Mouse (Mus musculus): ENCODE measurements around the gene Fcer1g. TPM values are rescaled to one million over a fixed set of nuclear protein-coding genes. Genes with fewer than 3 reads are reported as not detected.

Fcer1g gene
- total and polyA plus RNA-seq, 2 experiments from 2014 or later: 30.6 to 34.6 TPM

GRCm38 (mm10) chr1:171184314-171184713 lies 49.9 kb downstream of the Fcer1g start:
- Histone ChIP-seq H3K9ac (replicated peaks; ENCODE audit: low read length) (no peak overlapping the region), H3K4me1 (ENCODE audit: insufficient read depth, low read length) (peaks cover 6% of the 10 kb centered on the region; the same call in 1 of the 2 replicates), H3K4me3 (ENCODE audit: low read length) (no peak overlapping the region), H3K36me3 (ENCODE audit: insufficient read depth, low read length) (no peaks in the 10 kb centered on the region), H3K27me3 (ENCODE audit: insufficient read depth, low read length) (no peaks in the 10 kb centered on the region), H3K4me2 (ENCODE audit: low read depth, low read length) (no peak overlapping the region), H3K9me3 (ENCODE audit: low read length) (no peaks in the 10 kb centered on the region), H3K27ac (no peak overlapping the region)
- DNase-seq (ENCODE audit: low spot score) (no peak), ATAC-seq (no peak)
- 87% methylated on average over 7 of the region's 7 CpGs for WGBS
- TF ChIP-seq CTCF (IDR thresholded peaks at IDR 0.05; ENCODE audit: low read depth): peak; percentile 33; the same call in 1 of the 2 replicates

GRCm38 (mm10) chr1:171183620-171184019 lies 50.5 kb downstream of the Fcer1g start:
- Histone ChIP-seq H3K9me3 (ENCODE audit: low read length) (no peaks in the 10 kb centered on the region), H3K9ac (replicated peaks; ENCODE audit: low read length) (no peak overlapping the region), H3K27me3 (ENCODE audit: insufficient read depth, low read length) (no peaks in the 10 kb centered on the region), H3K4me3 (ENCODE audit: low read length) (no peak overlapping the region), H3K27ac (no peak overlapping the region), H3K4me1 (ENCODE audit: insufficient read depth, low read length) (peaks cover 6% of the 10 kb centered on the region; the same call in 1 of the 2 replicates), H3K36me3 (ENCODE audit: insufficient read depth, low read length) (no peaks in the 10 kb centered on the region), H3K4me2 (ENCODE audit: low read depth, low read length) (no peak overlapping the region)
- no peak for ATAC-seq
- TF ChIP-seq CTCF (IDR thresholded peaks at IDR 0.05; ENCODE audit: low read depth): no peak
- no peak for DNase-seq (ENCODE audit: low spot score)
- 67% methylated on average over 3 of the region's 3 CpGs for WGBS

GRCm38 (mm10) chr1:171183025-171183424 lies 51.1 kb downstream of the Fcer1g start:
- no peak overlapping the region for H3K27ac ChIP-seq
- no peak overlapping the region for H3K4me3 ChIP-seq (ENCODE audit: low read length)
- H3K27me3 ChIP-seq (ENCODE audit: insufficient read depth, low read length): no peaks in the 10 kb centered on the region
- no peak for TF ChIP-seq CTCF (IDR thresholded peaks at IDR 0.05; ENCODE audit: low read depth)
- no peaks in the 10 kb centered on the region for H3K9me3 ChIP-seq (ENCODE audit: low read length)
- ATAC-seq (no peak), DNase-seq (ENCODE audit: low spot score) (no peak)
- H3K36me3 ChIP-seq (ENCODE audit: insufficient read depth, low read length): no peaks in the 10 kb centered on the region
- H3K4me2 ChIP-seq (ENCODE audit: low read depth, low read length): no peak overlapping the region
- peaks cover 1% of the 10 kb centered on the region; the same call in 1 of the 2 replicates for H3K4me1 ChIP-seq (ENCODE audit: insufficient read depth, low read length)
- no peak overlapping the region for H3K9ac ChIP-seq (replicated peaks; ENCODE audit: low read length)
- WGBS: 79% methylated on average over 3 of the region's 3 CpGs

Other genes with a start within 250 kb of the Fcer1g start
- 0.58 TPM in 1 of 2 replicates, not detected in the other for gene Fcgr4, start 215.4 kb downstream of the Fcer1g start, total RNA-seq (2014; rRNA removed)
- gene Fcgr4, start 215.4 kb downstream of the Fcer1g start, polyA plus RNA-seq (2015; fragmentation: Nextera tagmentation; extraction: Ambion mirVana): 0.55 and 0.71 TPM in 2 replicates
- 15.2 and 15.9 TPM in 2 replicates for gene Fcgr3, start 169.4 kb downstream of the Fcer1g start, total RNA-seq (2014; rRNA removed)
- gene Fcgr3, start 169.4 kb downstream of the Fcer1g start, polyA plus RNA-seq (2015; fragmentation: Nextera tagmentation; extraction: Ambion mirVana): 14.1 and 15.5 TPM in 2 replicates
- 2.7 and 6.7 TPM in 2 replicates for gene Cfap126, start 120.4 kb downstream of the Fcer1g start, total RNA-seq (2014; rRNA removed)
- gene Cfap126, start 120.4 kb downstream of the Fcer1g start, polyA plus RNA-seq (2015; fragmentation: Nextera tagmentation; extraction: Ambion mirVana): 12.2 and 15.3 TPM in 2 replicates
- 227 and 243 TPM in 2 replicates for gene Sdhc, start 83.8 kb downstream of the Fcer1g start, total RNA-seq (2014; rRNA removed)
- gene Sdhc, start 83.8 kb downstream of the Fcer1g start, polyA plus RNA-seq (2015; fragmentation: Nextera tagmentation; extraction: Ambion mirVana): 309 and 320 TPM in 2 replicates
- 4.8 and 5.5 TPM in 2 replicates for gene Mpz, start 83.7 kb downstream of the Fcer1g start, total RNA-seq (2014; rRNA removed)
- gene Mpz, start 83.7 kb downstream of the Fcer1g start, polyA plus RNA-seq (2015; fragmentation: Nextera tagmentation; extraction: Ambion mirVana): 5.1 and 5.9 TPM in 2 replicates
- gene Pcp4l1, start 38.1 kb downstream of the Fcer1g start, total RNA-seq (2014; rRNA removed): 19.4 and 23.5 TPM in 2 replicates
- gene Pcp4l1, start 38.1 kb downstream of the Fcer1g start, polyA plus RNA-seq (2015; fragmentation: Nextera tagmentation; extraction: Ambion mirVana): 53.6 and 65.6 TPM in 2 replicates
- not detected in 2 replicates for gene Nr1i3, start 20.4 kb downstream of the Fcer1g start, total RNA-seq (2014; rRNA removed)
- gene Nr1i3, start 20.4 kb downstream of the Fcer1g start, polyA plus RNA-seq (2015; fragmentation: Nextera tagmentation; extraction: Ambion mirVana): 0.40 and 0.43 TPM in 2 replicates
- 44.2 and 53.6 TPM in 2 replicates for gene Tomm40l, start 11.9 kb downstream of the Fcer1g start, total RNA-seq (2014; rRNA removed)
- 41.1 and 45.5 TPM in 2 replicates for gene Tomm40l, start 11.9 kb downstream of the Fcer1g start, polyA plus RNA-seq (2015; fragmentation: Nextera tagmentation; extraction: Ambion mirVana)
- gene Apoa2, start 9.3 kb downstream of the Fcer1g start, total RNA-seq (2014; rRNA removed): not detected in 2 replicates
- 8.1 and 8.8 TPM in 2 replicates for gene Apoa2, start 9.3 kb downstream of the Fcer1g start, polyA plus RNA-seq (2015; fragmentation: Nextera tagmentation; extraction: Ambion mirVana)
- 7.4 and 8.9 TPM in 2 replicates for gene Adamts4, start 16.1 kb upstream of the Fcer1g start, total RNA-seq (2014; rRNA removed)
- 4.4 and 5.1 TPM in 2 replicates for gene Adamts4, start 16.1 kb upstream of the Fcer1g start, polyA plus RNA-seq (2015; fragmentation: Nextera tagmentation; extraction: Ambion mirVana)
- gene Ndufs2, start 17.0 kb upstream of the Fcer1g start, total RNA-seq (2014; rRNA removed): 234 and 269 TPM in 2 replicates
- 279 and 286 TPM in 2 replicates for gene Ndufs2, start 17.0 kb upstream of the Fcer1g start, polyA plus RNA-seq (2015; fragmentation: Nextera tagmentation; extraction: Ambion mirVana)
- gene B4galt3, start 36.0 kb upstream of the Fcer1g start, total RNA-seq (2014; rRNA removed): 80.5 and 101 TPM in 2 replicates
- 88.8 and 91.9 TPM in 2 replicates for gene B4galt3, start 36.0 kb upstream of the Fcer1g start, polyA plus RNA-seq (2015; fragmentation: Nextera tagmentation; extraction: Ambion mirVana)
- 35.0 and 44.3 TPM in 2 replicates for gene Ppox, start 46.8 kb upstream of the Fcer1g start, total RNA-seq (2014; rRNA removed)
- 32.4 and 34.3 TPM in 2 replicates for gene Ppox, start 46.8 kb upstream of the Fcer1g start, polyA plus RNA-seq (2015; fragmentation: Nextera tagmentation; extraction: Ambion mirVana)
- 48.6 and 58.7 TPM in 2 replicates for gene Usp21, start 53.6 kb upstream of the Fcer1g start, total RNA-seq (2014; rRNA removed)
- 71.7 and 73.3 TPM in 2 replicates for gene Usp21, start 53.6 kb upstream of the Fcer1g start, polyA plus RNA-seq (2015; fragmentation: Nextera tagmentation; extraction: Ambion mirVana)
- 88.3 and 90.1 TPM in 2 replicates for gene Ufc1, start 60.7 kb upstream of the Fcer1g start, total RNA-seq (2014; rRNA removed)
- 142 and 146 TPM in 2 replicates for gene Ufc1, start 60.7 kb upstream of the Fcer1g start, polyA plus RNA-seq (2015; fragmentation: Nextera tagmentation; extraction: Ambion mirVana)
- 28.7 and 30.2 TPM in 2 replicates for gene Dedd, start 94.8 kb upstream of the Fcer1g start, total RNA-seq (2014; rRNA removed)
- 38.4 and 39.9 TPM in 2 replicates for gene Dedd, start 94.8 kb upstream of the Fcer1g start, polyA plus RNA-seq (2015; fragmentation: Nextera tagmentation; extraction: Ambion mirVana)
- gene Nit1, start 111.3 kb upstream of the Fcer1g start, total RNA-seq (2014; rRNA removed): 49.0 and 51.8 TPM in 2 replicates
- gene Nit1, start 111.3 kb upstream of the Fcer1g start, polyA plus RNA-seq (2015; fragmentation: Nextera tagmentation; extraction: Ambion mirVana): 44.7 and 45.9 TPM in 2 replicates
- 11.9 and 13.1 TPM in 2 replicates for gene Pfdn2, start 111.3 kb upstream of the Fcer1g start, total RNA-seq (2014; rRNA removed)
- 136 and 140 TPM in 2 replicates for gene Pfdn2, start 111.3 kb upstream of the Fcer1g start, polyA plus RNA-seq (2015; fragmentation: Nextera tagmentation; extraction: Ambion mirVana)
- gene Klhdc9, start 126.4 kb upstream of the Fcer1g start, total RNA-seq (2014; rRNA removed): 4.3 and 5.1 TPM in 2 replicates
- gene Klhdc9, start 126.4 kb upstream of the Fcer1g start, polyA plus RNA-seq (2015; fragmentation: Nextera tagmentation; extraction: Ambion mirVana): 5.3 and 7.8 TPM in 2 replicates
- gene Nectin4, start 135.7 kb upstream of the Fcer1g start, total RNA-seq (2014; rRNA removed): 2.8 and 5.0 TPM in 2 replicates
- gene Nectin4, start 135.7 kb upstream of the Fcer1g start, polyA plus RNA-seq (2015; fragmentation: Nextera tagmentation; extraction: Ambion mirVana): 3.8 and 4.9 TPM in 2 replicates
- gene Arhgap30, start 154.6 kb upstream of the Fcer1g start, total RNA-seq (2014; rRNA removed): 0.52 and 1.3 TPM in 2 replicates
- 0.77 and 0.84 TPM in 2 replicates for gene Arhgap30, start 154.6 kb upstream of the Fcer1g start, polyA plus RNA-seq (2015; fragmentation: Nextera tagmentation; extraction: Ambion mirVana)
- 133 and 148 TPM in 2 replicates for gene Usf1, start 176.9 kb upstream of the Fcer1g start, total RNA-seq (2014; rRNA removed)
- gene Usf1, start 176.9 kb upstream of the Fcer1g start, polyA plus RNA-seq (2015; fragmentation: Nextera tagmentation; extraction: Ambion mirVana): 132 and 141 TPM in 2 replicates
- gene Tstd1, start 184.5 kb upstream of the Fcer1g start, total RNA-seq (2014; rRNA removed): 1.5 TPM in 1 of 2 replicates, not detected in the other
- 2.3 and 2.7 TPM in 2 replicates for gene Tstd1, start 184.5 kb upstream of the Fcer1g start, polyA plus RNA-seq (2015; fragmentation: Nextera tagmentation; extraction: Ambion mirVana)
- 5.7 and 8.2 TPM in 2 replicates for gene F11r, start 203.2 kb upstream of the Fcer1g start, total RNA-seq (2014; rRNA removed)
- gene F11r, start 203.2 kb upstream of the Fcer1g start, polyA plus RNA-seq (2015; fragmentation: Nextera tagmentation; extraction: Ambion mirVana): 14.2 and 14.4 TPM in 2 replicates

All from hindbrain, postnatal 0 days (tissue).